Mouse (Mus musculus): ENCODE measurements around the gene Esyt2. TPM values are rescaled to one million over a fixed set of nuclear protein-coding genes. Genes with fewer than 3 reads are reported as not detected.

The Esyt2 gene
- polyA plus RNA-seq, 1 experiment from 2014 or later = 30.6 TPM

Small RNAs within 50 kb of the gene (microRNA-seq; reads per million reads assigned to microRNA genes)
- gene Gm23190 (ENCODE audit: borderline number of aligned reads) = not detected

Other genes with a start within 250 kb of the Esyt2 start
- 41.7 and 51.2 TPM in 2 replicates for gene Zfp386, start 233.5 kb upstream of the Esyt2 start, polyA plus RNA-seq (2014; fragmentation: Nextera tagmentation; extraction: Ambion mirVana)
- gene Vipr2, start 203.5 kb upstream of the Esyt2 start, polyA plus RNA-seq (2014; fragmentation: Nextera tagmentation; extraction: Ambion mirVana) = 3.6 and 3.8 TPM in 2 replicates
- 18.6 and 23.6 TPM in 2 replicates for gene Wdr60, start 18.2 kb upstream of the Esyt2 start, polyA plus RNA-seq (2014; fragmentation: Nextera tagmentation; extraction: Ambion mirVana)
- gene Gm11027, start 5.8 kb upstream of the Esyt2 start, polyA plus RNA-seq (2014; fragmentation: Nextera tagmentation; extraction: Ambion mirVana) = not detected in 2 replicates
- 37.0 and 40.5 TPM in 2 replicates for gene Ncapg2, start 124.2 kb downstream of the Esyt2 start, polyA plus RNA-seq (2014; fragmentation: Nextera tagmentation; extraction: Ambion mirVana)
- gene Ptprn2, start 204.5 kb downstream of the Esyt2 start, polyA plus RNA-seq (2014; fragmentation: Nextera tagmentation; extraction: Ambion mirVana) = 0.30 and 0.65 TPM in 2 replicates